Mouse (Mus musculus) kidney, adult 2 months (tissue): ENCODE data around the gene Akap12.

Experiments
- CTCF ChIP-seq: fragments of 200-500 bp; conservative IDR thresholded peaks from 2 replicates; pipeline ENCODE4 v1.5.1; 2011; ENCODE audit warnings: low read depth, mild to moderate bottlenecking, control low read depth, low read length, moderate library complexity, mixed read lengths; ENCODE audit not compliant: insufficient read depth, insufficient read length
- POLR2A ChIP-seq: fragments of 200-500 bp; IDR thresholded peaks from one replicate; pipeline ENCODE4 v1.6.1; 2011; ENCODE audit warnings: low read depth, low read length, control low read depth

DNA sequence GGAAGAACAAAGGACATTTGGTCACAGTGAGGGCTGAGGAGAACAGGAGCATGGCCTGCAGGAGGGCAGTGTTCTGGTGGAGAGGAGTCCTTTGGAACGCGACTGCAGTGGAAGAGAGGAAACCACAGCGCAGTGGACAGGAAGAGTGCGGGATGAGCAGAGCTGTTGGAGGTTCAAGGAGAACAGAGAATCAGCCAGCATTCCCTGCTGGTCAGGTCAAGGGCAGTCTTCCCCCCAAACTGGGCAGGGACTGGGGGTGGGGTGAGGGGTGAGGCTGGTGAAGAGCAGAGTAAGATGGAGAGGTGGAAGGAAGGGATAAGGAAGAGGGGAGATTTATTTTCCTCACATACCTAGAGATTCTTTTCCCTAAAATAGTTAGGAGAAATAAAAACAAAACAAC, 107.4 kb downstream of the Akap12 start:
- TF ChIP-seq POLR2A (no peak), CTCF (no peak)
